Mouse (Mus musculus): Measurements from ENCODE around the gene Ptgfrn.

- TF ChIP-seq CTCF (conservative IDR thresholded peaks at IDR 0.05; ENCODE audit: low read length) (no peak), POU5F1 (IDR thresholded peaks at IDR 0.05; ENCODE audit: borderline replicate concordance, low read length) (no peak), NANOG (IDR thresholded peaks at IDR 0.05; ENCODE audit: borderline replicate concordance, low read length) (no peak)
Measured at GRCm38 (mm10) chr3:101011203-101011600, 98.9 kb downstream of the Ptgfrn start.

Data from E14TG2a.4 (cell line).